Mouse (Mus musculus): ENCODE measurements around the gene Atp6v0a1. TPM values are rescaled to one million over a fixed set of nuclear protein-coding genes. Genes with fewer than 3 reads are reported as not detected.

The Atp6v0a1 gene
- total and polyA plus RNA-seq, 3 experiments = 14.1 to 63.4 (median 36.1) TPM

DNA sequence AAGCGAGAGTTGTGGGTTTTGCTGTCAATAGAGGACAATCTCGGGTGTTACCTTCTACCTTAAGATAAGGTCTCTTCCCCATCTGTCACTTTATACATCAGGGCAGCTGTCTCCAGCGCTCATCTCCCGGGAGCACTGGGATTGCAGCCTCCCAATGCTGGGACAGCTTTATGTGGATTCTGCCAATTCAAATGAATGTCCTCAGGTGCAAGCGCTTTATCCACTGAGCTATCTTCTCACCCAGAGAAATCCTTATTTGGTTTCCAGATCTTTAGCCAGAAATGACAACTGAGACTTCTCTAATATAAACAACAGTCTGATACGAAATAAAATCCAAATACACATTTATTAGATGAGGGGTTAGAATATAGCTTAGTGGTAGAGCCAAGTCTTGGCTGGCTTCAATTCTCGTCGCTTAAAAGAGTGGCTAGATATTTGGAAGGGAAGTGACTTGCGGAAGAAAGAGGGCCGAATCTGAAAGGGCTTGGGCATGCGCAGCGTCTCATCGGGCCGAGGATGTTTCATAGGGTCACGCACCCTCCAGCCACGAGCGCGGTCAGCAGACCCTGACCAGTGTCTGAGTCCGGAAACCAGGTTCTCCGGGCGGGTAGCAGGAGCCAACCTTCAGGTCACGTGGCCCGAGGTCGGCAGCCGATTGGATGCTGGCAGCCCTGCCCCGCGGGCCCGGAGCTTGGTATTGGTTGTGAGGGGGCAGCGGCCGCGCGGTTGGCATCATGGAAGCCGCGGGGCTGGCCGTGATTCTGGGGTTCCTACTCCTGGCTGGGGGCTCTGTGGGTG lies 60.3 kb downstream of the Atp6v0a1 start, which contains the start of gene Naglu:
Naglu (plus strand) TSS at position 622 of the 798 bp plus-strand sequence.
- in situ Hi-C loops (cut with MboI; ENCODE audit: low pct_ligation_motif_present, low pct_unique_long_range_greater_than_20kb, low sequenced_read_pairs) (no loop called here), dilution Hi-C loops (cut with MboI; ENCODE audit: extremely low pct_ligation_motif_present, extremely low pct_unique_long_range_greater_than_20kb, low sequenced_read_pairs) (no loop called here)
- peaks cover 2% of the 10 kb centered on the region for H3K27me3 ChIP-seq (replicated peaks)
- H3K4me3 ChIP-seq (replicated peaks in 1 of 3; ENCODE audit: low read depth in 2 of 3, low read length in 2 of 3, poor library complexity in 1 of 3) = peak within 1 kb of the TSS; percentile 73 to 82 (median 74)
- no peaks in the 10 kb centered on the region for H3K9me3 ChIP-seq (replicated peaks; ENCODE audit: low read length)
- peaks cover 8 to 21% of the 10 kb centered on the region in 2 experiments for H3K4me1 ChIP-seq (ENCODE audit: control insufficient read depth in 1 of 2, insufficient read depth in 2 of 2)
- no peaks in the 10 kb centered on the region for H3K79me2 ChIP-seq (replicated peaks; ENCODE audit: control insufficient read depth, extremely low read depth, insufficient read depth, poor library complexity, severe bottlenecking)
- H3K9ac ChIP-seq (ENCODE audit: insufficient read depth, low read depth) = peak within 1 kb of the TSS; percentile 76
- DNase-seq (ENCODE audit: extremely low read depth) = peak; percentile 93
- H3K27ac ChIP-seq (ENCODE audit: insufficient read depth, low read depth) = no peak within 1 kb of the TSS
- peaks cover 0 to 22% of the 10 kb centered on the region in 2 experiments for H3K36me3 ChIP-seq (replicated peaks in 1 of 2; ENCODE audit: control insufficient read depth in 1 of 2, insufficient read depth in 1 of 2, low read length in 1 of 2)
- TF ChIP-seq RAD21 (IDR thresholded peaks at IDR 0.05; ENCODE audit: low read depth, low read length) (no peak), KAT2A (IDR thresholded peaks at IDR 0.05; ENCODE audit: insufficient replicate concordance, low read length) (0 out of 2 replicates have a peak, but pooled peaks have one; percentile 50), JUND (conservative IDR thresholded peaks at IDR 0.05; ENCODE audit: low read depth, low read length) (no peak), JUN (IDR thresholded peaks at IDR 0.05; ENCODE audit: insufficient read depth, low read depth, low read length) (no peak), SMC3 (IDR thresholded peaks at IDR 0.05; ENCODE audit: low read depth, low read length) (no peak), NRF1 (IDR thresholded peaks at IDR 0.05; ENCODE audit: low read depth, low read length) (peak; percentile 98), TBP (conservative IDR thresholded peaks at IDR 0.05; ENCODE audit: low read depth, low read length) (0 out of 2 replicates have a peak, but pooled peaks have one; percentile 28), MAX (IDR thresholded peaks at IDR 0.05; ENCODE audit: low read length) (peak; percentile 100), RCOR1 (conservative IDR thresholded peaks at IDR 0.05; ENCODE audit: low read depth, low read length) (0 out of 2 replicates have a peak, but pooled peaks have one; percentile 34), ELF1 (IDR thresholded peaks at IDR 0.05; ENCODE audit: low read depth, low read length) (peak; percentile 89), UBTF (IDR thresholded peaks at IDR 0.05; ENCODE audit: low read depth, low read length) (no peak), ZKSCAN1 (IDR thresholded peaks at IDR 0.05; ENCODE audit: borderline replicate concordance, low read depth, low read length) (no peak), EP300 (IDR thresholded peaks at IDR 0.05; ENCODE audit: low read length) (no peak), POLR2AphosphoS2 (IDR thresholded peaks at IDR 0.05; ENCODE audit: low read depth, low read length) (peak; percentile 92), ZNF384 (IDR thresholded peaks at IDR 0.05; ENCODE audit: low read depth, low read length) (no peak), CTCF (conservative IDR thresholded peaks at IDR 0.05 in 1 of 2, IDR thresholded peaks at IDR 0.05 in 1 of 2; ENCODE audit: low read depth in 2 of 2, low read length in 2 of 2) (no peak), NELFE (IDR thresholded peaks at IDR 0.05; ENCODE audit: low read depth, low read length) (peak; percentile 93), USF1 (IDR thresholded peaks at IDR 0.05; ENCODE audit: low read depth, low read length) (peak; percentile 100), ZMIZ1 (IDR thresholded peaks at IDR 0.05; ENCODE audit: low read depth, low read length) (peak; percentile 80), ZC3H11A (IDR thresholded peaks at IDR 0.05; ENCODE audit: low read depth, low read length) (no peak), MEF2A (IDR thresholded peaks at IDR 0.05; ENCODE audit: borderline replicate concordance, low read depth, low read length) (no peak; the same call in 1 of the 2 replicates), GABPA (IDR thresholded peaks at IDR 0.05; ENCODE audit: insufficient replicate concordance, low read depth, low read length) (no peak), CHD2 (IDR thresholded peaks at IDR 0.05; ENCODE audit: low read length) (no peak), MXI1 (IDR thresholded peaks at IDR 0.05; ENCODE audit: low read depth, low read length) (peak; percentile 94), MAFK (IDR thresholded peaks at IDR 0.05; ENCODE audit: insufficient replicate concordance, low read length) (no peak), MAZ (IDR thresholded peaks at IDR 0.05; ENCODE audit: low read depth, low read length) (no peak), SIN3A (IDR thresholded peaks at IDR 0.05; ENCODE audit: low read length) (peak; percentile 96), POLR2A (IDR thresholded peaks at IDR 0.05; ENCODE audit: low read depth, low read length) (peak; percentile 93), TCF12 (IDR thresholded peaks at IDR 0.05; ENCODE audit: low read depth, low read length) (peak; percentile 83; the same call in 1 of the 2 replicates), IRF4 (IDR thresholded peaks at IDR 0.05; ENCODE audit: low read depth, low read length) (no peak), HCFC1 (IDR thresholded peaks at IDR 0.05; ENCODE audit: low read depth, low read length) (peak; percentile 69), MYC (IDR thresholded peaks at IDR 0.05; ENCODE audit: low read depth, low read length) (peak; percentile 80), USF2 (conservative IDR thresholded peaks at IDR 0.05; ENCODE audit: low read depth, low read length) (peak; percentile 98), PAX5 (IDR thresholded peaks at IDR 0.05; ENCODE audit: low read length) (no peak), ETS1 (conservative IDR thresholded peaks at IDR 0.05; ENCODE audit: low read depth, low read length) (peak; percentile 58; the same call in 1 of the 2 replicates), E2F4 (IDR thresholded peaks at IDR 0.05; ENCODE audit: insufficient replicate concordance, low read depth, low read length) (no peak), BHLHE40 (IDR thresholded peaks at IDR 0.05; ENCODE audit: low read depth, low read length) (peak; percentile 96), CHD1 (IDR thresholded peaks at IDR 0.05; ENCODE audit: low read depth, low read length) (no peak)
- H3K4me2 ChIP-seq (ENCODE audit: insufficient read depth, low read depth, poor library complexity, severe bottlenecking) = peak within 1 kb of the TSS; percentile 80

All from CH12.LX (cell line).